Comparison of ENCODE assay signal across 22 mouse cellular contexts in the genomic region with DNA sequence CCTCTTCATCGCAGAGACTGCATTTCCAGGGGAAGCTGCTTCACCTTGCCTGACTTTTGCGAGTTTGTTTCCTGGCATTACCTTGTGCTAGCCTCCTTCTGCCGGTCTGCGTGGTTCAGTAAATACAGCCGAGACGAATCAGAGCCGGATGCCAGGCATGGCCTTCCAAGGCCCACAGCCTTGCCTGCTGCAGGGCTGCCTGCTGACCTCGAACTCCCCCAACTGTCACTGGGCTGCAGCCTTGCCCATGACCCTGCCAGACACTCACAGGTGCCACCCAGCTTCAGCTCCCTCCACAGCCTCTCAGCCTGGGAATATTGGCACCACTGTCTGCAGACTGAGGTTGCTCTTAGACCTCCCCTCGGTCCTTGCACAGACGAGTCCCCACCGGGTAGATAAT. TPM values are rescaled to one million over a fixed set of nuclear protein-coding genes. Genes with fewer than 3 reads are reported as not detected.
DNase-seq lines count a peak whose midpoint lies in the region; ATAC-seq and TF ChIP-seq lines count a peak whose summit lies in the region.
"Had no signal": no experiment of that assay in that cellular context is flagged by ENCODE, and none has a peak within 500 bp of the region (broad histone marks: within the 10 kb centered on the region; RNA-seq: fewer than 3 reads in every experiment).

No protein-coding gene starts in this region.

- no peak for TF ChIP-seq CTCF in cerebellum, adult 2 months (IDR thresholded peaks at IDR 0.05; ENCODE audit: borderline replicate concordance, insufficient read depth, low read depth, low read length)
- no peak for TF ChIP-seq CTCF in midbrain, postnatal 0 days (IDR thresholded peaks at IDR 0.05)

- no peak overlapping the region for H3K4me3 ChIP-seq in cerebellum, adult 2 months (replicated peaks; ENCODE audit: insufficient read depth, low read depth, low read length)
- H3K4me3 ChIP-seq in hindbrain, embryonic 10.5 days: no peak overlapping the region
- no peak overlapping the region for H3K4me3 ChIP-seq in hindbrain, embryonic 14.5 days (replicated peaks; ENCODE audit: low read length)
- no peak overlapping the region for H3K4me3 ChIP-seq in midbrain, embryonic 10.5 days
- no peak overlapping the region for H3K4me3 ChIP-seq in midbrain, postnatal 0 days (ENCODE audit: low read depth, low read length)
- H3K4me3 ChIP-seq: heart, embryonic 12.5 days; hindbrain, embryonic 12.5 days had no signal

- no peaks in the 10 kb centered on the region for H3K27me3 ChIP-seq in cerebellum, adult 2 months (ENCODE audit: control insufficient read depth, insufficient read depth, low read length)
- H3K27me3 ChIP-seq in hindbrain, embryonic 10.5 days (ENCODE audit: insufficient read depth, poor library complexity, severe bottlenecking): no peaks in the 10 kb centered on the region
- no peaks in the 10 kb centered on the region for H3K27me3 ChIP-seq in hindbrain, embryonic 14.5 days (ENCODE audit: control insufficient read depth, insufficient read depth, low read length)
- H3K27me3 ChIP-seq in midbrain, embryonic 10.5 days (ENCODE audit: low read depth, poor library complexity, severe bottlenecking): no peaks in the 10 kb centered on the region
- no peaks in the 10 kb centered on the region for H3K27me3 ChIP-seq in midbrain, postnatal 0 days (ENCODE audit: insufficient read depth, low read length)
- H3K27me3 ChIP-seq: heart, embryonic 12.5 days; hindbrain, embryonic 12.5 days had no signal

- H3K9ac ChIP-seq in hindbrain, embryonic 14.5 days: no peak overlapping the region
- no peak overlapping the region for H3K9ac ChIP-seq in midbrain, postnatal 0 days (replicated peaks; ENCODE audit: low read length, poor library complexity, severe bottlenecking)
- H3K9ac ChIP-seq: heart, embryonic 12.5 days; hindbrain, embryonic 12.5 days had no signal

- H3K36me3 ChIP-seq in hindbrain, embryonic 10.5 days: no peaks in the 10 kb centered on the region
- H3K36me3 ChIP-seq in hindbrain, embryonic 14.5 days (replicated peaks; ENCODE audit: control insufficient read depth, insufficient read depth): no peaks in the 10 kb centered on the region
- H3K36me3 ChIP-seq in midbrain, embryonic 10.5 days: no peaks in the 10 kb centered on the region
- no peaks in the 10 kb centered on the region for H3K36me3 ChIP-seq in midbrain, postnatal 0 days (ENCODE audit: insufficient read depth, low read length)
- H3K36me3 ChIP-seq: G1E; heart, embryonic 12.5 days; hindbrain, embryonic 12.5 days had no signal

- no peaks in the 10 kb centered on the region for H3K9me3 ChIP-seq in hindbrain, embryonic 10.5 days
- no peaks in the 10 kb centered on the region for H3K9me3 ChIP-seq in hindbrain, embryonic 14.5 days (ENCODE audit: control insufficient read depth, low read length)
- no peaks in the 10 kb centered on the region for H3K9me3 ChIP-seq in midbrain, embryonic 10.5 days (replicated peaks)
- no peaks in the 10 kb centered on the region for H3K9me3 ChIP-seq in midbrain, postnatal 0 days (ENCODE audit: low read length)
- H3K9me3 ChIP-seq: G1E; heart, embryonic 12.5 days; hindbrain, embryonic 12.5 days had no signal

- peaks cover 6% of the 10 kb centered on the region for H3K4me1 ChIP-seq in cerebellum, adult 2 months (ENCODE audit: control insufficient read depth, insufficient read depth, low read length)
- H3K4me1 ChIP-seq in hindbrain, embryonic 10.5 days (replicated peaks): peaks cover 10% of the 10 kb centered on the region
- no peaks in the 10 kb centered on the region for H3K4me1 ChIP-seq in hindbrain, embryonic 14.5 days (replicated peaks; ENCODE audit: control insufficient read depth, insufficient read depth, low read length)
- H3K4me1 ChIP-seq in midbrain, embryonic 10.5 days: peaks cover 17% of the 10 kb centered on the region
- H3K4me1 ChIP-seq in midbrain, postnatal 0 days (ENCODE audit: insufficient read depth, low read length): no peaks in the 10 kb centered on the region
- H3K4me1 ChIP-seq: hindbrain, embryonic 12.5 days had no signal

- no peak for ATAC-seq in hindbrain, embryonic 14.5 days (ENCODE audit: low FRiP score)
- ATAC-seq in midbrain, postnatal 0 days (ENCODE audit: low FRiP score): no peak
- ATAC-seq: CD4-positive, CD25-positive, alpha-beta regulatory T cell, adult 4 months; forebrain, embryonic 16.5 days; hindbrain, postnatal 0 days had no signal

- no peak overlapping the region for H3K27ac ChIP-seq in cerebellum, adult 2 months (ENCODE audit: insufficient read depth, low read length)
- 0 out of 2 replicates have a peak overlapping the region, but pooled peaks have one; percentile 46 for H3K27ac ChIP-seq in hindbrain, embryonic 10.5 days
- H3K27ac ChIP-seq in hindbrain, embryonic 14.5 days: no peak overlapping the region
- 0 out of 2 replicates have a peak overlapping the region, but pooled peaks have one; percentile 23 for H3K27ac ChIP-seq in midbrain, embryonic 10.5 days (replicated peaks)
- H3K27ac ChIP-seq in midbrain, postnatal 0 days (ENCODE audit: low read depth, low read length): no peak overlapping the region
- H3K27ac ChIP-seq: hindbrain, embryonic 12.5 days; hindbrain, postnatal 0 days had no signal

- peak; percentile 32 for DNase-seq in adrenal gland, adult 2 months
- DNase-seq in adrenal gland, postnatal 4 days (ENCODE audit: low spot score in 2 of 2): no peak
- peak; percentile 46 to 50 for DNase-seq in cerebellum, postnatal 14 days
- no peak for DNase-seq in cerebellum, adult 2 months
- no peak for DNase-seq in hindbrain, embryonic 10.5 days (ENCODE audit: low spot score)
- DNase-seq in hindbrain, embryonic 14.5 days (ENCODE audit: low spot score): no peak
- DNase-seq in midbrain, embryonic 10.5 days (ENCODE audit: low spot score): no peak
- no peak for DNase-seq in midbrain, postnatal 0 days (ENCODE audit: low spot score)
- DNase-seq: B cell, adult 2 months; cerebellum, adult 18-20 months; gastrocnemius, postnatal 14 days; kidney, adult 11 months had no signal

- no peak for TF ChIP-seq POLR2A in cerebellum, adult 2 months (IDR thresholded peaks at IDR 0.05; ENCODE audit: borderline replicate concordance, insufficient read depth, low read length)

- no peak overlapping the region for H3K4me2 ChIP-seq in hindbrain, embryonic 14.5 days (replicated peaks)
- no peak overlapping the region for H3K4me2 ChIP-seq in midbrain, postnatal 0 days (ENCODE audit: low read depth, low read length, poor library complexity, severe bottlenecking)
- H3K4me2 ChIP-seq: heart, embryonic 12.5 days; hindbrain, embryonic 12.5 days had no signal

- 39% methylated on average over 11 of the region's 11 CpGs for WGBS in cerebellum, adult 2 months
- WGBS in hindbrain, embryonic 10.5 days: 73% methylated on average over 11 of the region's 11 CpGs
- WGBS in hindbrain, embryonic 14.5 days: 78% methylated on average over 11 of the region's 11 CpGs
- WGBS in midbrain, embryonic 10.5 days: 73% methylated on average over 11 of the region's 11 CpGs
- 61% methylated on average over 11 of the region's 11 CpGs for WGBS in midbrain, postnatal 0 days

RNA-seq across cellular contexts. Expression of gene 1700016C15Rik, which starts 37.1 kb away (rescaled TPM):
- not detected for total RNA-seq in adrenal gland, adult 2 months (2021)
- polyA plus RNA-seq in adrenal gland, adult 2 months (2012; rRNA removed): not detected in 2 replicates
- total RNA-seq in adrenal gland, postnatal 4 days (2021): not detected
- not detected in 2 replicates for polyA plus RNA-seq in cerebellum, adult 2 months (2012; rRNA removed)
- not detected in 2 replicates for polyA plus RNA-seq in hindbrain, embryonic 10.5 days (2016; fragmentation: Nextera tagmentation; extraction: Ambion mirVana)
- not detected in 2 replicates for polyA plus RNA-seq in hindbrain, embryonic 14.5 days (2014; fragmentation: Nextera tagmentation; extraction: Ambion mirVana)
- polyA plus RNA-seq in midbrain, embryonic 10.5 days (2016; fragmentation: Nextera tagmentation; extraction: Ambion mirVana): not detected in 2 replicates
- not detected in 2 replicates for total RNA-seq in midbrain, postnatal 0 days (2014; rRNA removed)
- 0.31 TPM in 1 of 2 replicates, not detected in the other for polyA plus RNA-seq in midbrain, postnatal 0 days (2015; fragmentation: Nextera tagmentation; extraction: Ambion mirVana)
- total RNA-seq: G1E; heart, adult 8-10 months; heart, postnatal 25 days; hindbrain, postnatal 0 days had no signal
- polyA plus RNA-seq: CD4-positive, CD25-positive, alpha-beta regulatory T cell, adult 4 months; forebrain, embryonic 16.5 days; G1E; heart, embryonic 12.5 days; heart, embryonic 16.5 days; hindbrain, embryonic 12.5 days; hindbrain, postnatal 0 days; intestine, embryonic 14.5 days had no signal

Comparison
In these comparisons a context has a peak if more than half of its experiments do, and no peak if none do; other contexts are left out.
1. DNase-seq: peak in adrenal gland, adult 2 months (single experiment) and cerebellum, postnatal 14 days (2 of 2); none in adrenal gland, postnatal 4 days (0 of 2), cerebellum, adult 2 months (0 of 2), hindbrain, embryonic 10.5 days (single experiment), hindbrain, embryonic 14.5 days (single experiment), midbrain, embryonic 10.5 days (single experiment) and midbrain, postnatal 0 days (single experiment).
2. H3K27ac ChIP-seq: peak in hindbrain, embryonic 10.5 days (single experiment) and midbrain, embryonic 10.5 days (single experiment); none in cerebellum, adult 2 months (single experiment), hindbrain, embryonic 14.5 days (single experiment) and midbrain, postnatal 0 days (single experiment).